Mouse (Mus musculus) CH12.LX (cell line): ENCODE measurements around the gene Trafd1.
"Not testable (repeated sequence)": the region's sequence is repeated elsewhere in the genome, so short reads cannot be mapped to it uniquely, and the experiment has no call there.

Experiments
- CHD1 ChIP-seq: IDR thresholded peaks from 2 replicates; pipeline ENCODE4 v1.6.1; 2012; ENCODE audit warnings: low read depth, low read length, improper control_type of control experiment, inconsistent platforms
- CTCF ChIP-seq, 2 experiments: IDR thresholded peaks in 1 of 2; conservative IDR thresholded peaks in 1 of 2; 2 replicates each; pipeline ENCODE4 v1.5.1; 2011 to 2012; ENCODE audit warnings: low read depth in 2 of 2, low read length in 2 of 2, improper control_type of control experiment in 1 of 2, inconsistent platforms in 1 of 2, mild to moderate bottlenecking in 1 of 2, moderate library complexity in 1 of 2
- E2F4 ChIP-seq: IDR thresholded peaks from 2 replicates; pipeline ENCODE4 v1.6.1; 2011; ENCODE audit warnings: low read depth, low read length, improper control_type of control experiment; ENCODE audit not compliant: insufficient replicate concordance
- ELF1 ChIP-seq: IDR thresholded peaks from 2 replicates; pipeline ENCODE4 v1.6.1; 2014; ENCODE audit warnings: low read depth, mild to moderate bottlenecking, inconsistent platforms, low read length, improper control_type of control experiment
- EP300 ChIP-seq: IDR thresholded peaks from 2 replicates; pipeline ENCODE4 v1.6.1; 2011; ENCODE audit warnings: low read length, improper control_type of control experiment
- JUN ChIP-seq: IDR thresholded peaks from 2 replicates; pipeline ENCODE4 v1.6.1; 2011; ENCODE audit warnings: low read depth, mild to moderate bottlenecking, low read length, improper control_type of control experiment, moderate library complexity; ENCODE audit not compliant: insufficient read depth
- TCF12 ChIP-seq: IDR thresholded peaks from 2 replicates; pipeline ENCODE4 v1.6.1; 2014; ENCODE audit warnings: low read depth, mild to moderate bottlenecking, inconsistent platforms, low read length, improper control_type of control experiment

DNA sequence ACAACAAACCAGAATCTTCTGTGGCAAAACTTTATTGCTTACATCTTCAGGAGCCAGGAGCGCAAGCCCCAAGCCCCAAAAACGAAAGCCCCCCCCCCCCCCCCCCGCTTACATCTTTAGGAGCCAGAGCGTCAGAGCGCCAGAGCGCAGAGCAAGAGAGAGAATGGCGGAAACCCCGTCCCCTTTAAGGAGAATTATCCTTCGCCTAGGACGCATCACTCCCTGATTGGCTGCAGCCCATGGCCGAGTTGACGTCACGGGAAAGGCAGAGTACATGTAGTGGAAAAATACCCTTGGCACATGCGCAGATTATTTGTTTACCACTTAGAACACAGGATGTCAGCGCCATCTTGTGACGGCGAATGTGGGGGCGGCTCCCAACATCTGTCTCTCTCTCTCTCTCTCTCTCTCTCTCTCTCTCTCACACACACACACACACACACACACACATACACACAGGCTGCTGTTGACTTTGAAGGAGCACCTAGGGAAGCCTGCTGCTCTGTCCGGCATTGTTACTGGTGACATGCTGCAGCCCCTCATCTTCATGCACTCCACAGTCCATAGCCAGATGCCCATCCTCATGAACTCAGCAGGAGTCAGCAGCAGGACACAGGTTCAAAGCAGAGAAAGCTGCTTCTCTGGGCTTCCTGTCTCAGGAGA, 55.1 kb downstream of the Trafd1 start:
- TF ChIP-seq CTCF (conservative IDR thresholded peaks at IDR 0.05 in 1 of 2, IDR thresholded peaks at IDR 0.05 in 1 of 2; ENCODE audit: low read depth in 2 of 2, low read length in 2 of 2); EP300; ELF1; JUN; CHD1; E2F4: not testable (repeated sequence)
- TF ChIP-seq TCF12, result peak; percentile 37; the same call in 1 of the 2 replicates
